Mouse (Mus musculus): ENCODE measurements around the gene Snrpc.

The Snrpc gene

GRCm38 (mm10) chr17:27859131-27859530 lies 21.2 kb downstream of the Snrpc start:
- no peak for DNase-seq (ENCODE audit: low spot score)

GRCm38 (mm10) chr17:27865461-27865860 lies 27.5 kb downstream of the Snrpc start:
- no peak for DNase-seq (ENCODE audit: low spot score)

GRCm38 (mm10) chr17:27866737-27867136 lies 28.8 kb downstream of the Snrpc start:
- DNase-seq (ENCODE audit: low spot score), result no peak

- no peak for DNase-seq (ENCODE audit: low spot score)
These were observed 33.9 kb downstream of the Snrpc start for GRCm38 (mm10) chr17:27871851-27872250.

- DNase-seq (ENCODE audit: low spot score), result no peak
These were observed 35.6 kb downstream of the Snrpc start for GRCm38 (mm10) chr17:27873583-27873982.

- DNase-seq (ENCODE audit: low spot score), result no peak
These were observed 36.6 kb downstream of the Snrpc start for GRCm38 (mm10) chr17:27874510-27874909.

- DNase-seq (ENCODE audit: low spot score), result peak; percentile 35
These were observed 43.6 kb downstream of the Snrpc start for GRCm38 (mm10) chr17:27881518-27881917.

- no peak for DNase-seq (ENCODE audit: low spot score)
These were observed 45.2 kb downstream of the Snrpc start for GRCm38 (mm10) chr17:27883129-27883528.

- DNase-seq (ENCODE audit: low spot score), result no peak
These were observed 46.0 kb downstream of the Snrpc start for GRCm38 (mm10) chr17:27883994-27884393.

- DNase-seq (ENCODE audit: low spot score), result no peak
These were observed 48.7 kb downstream of the Snrpc start for GRCm38 (mm10) chr17:27886499-27887210.
